Mouse (Mus musculus) hindbrain, embryonic 10.5 days (tissue): ENCODE data around the gene Sv2a. TPM values are rescaled to one million over a fixed set of nuclear protein-coding genes. Genes with fewer than 3 reads are reported as not detected.

Experiments
- DNase-seq: peaks from one replicate; pipeline ENCODE4 v3.0.0-alpha.2; 2017; ENCODE audit warnings: low spot score
- H3K27ac ChIP-seq: fragments of 300-500 bp; sonication (generic); 2 replicates; pipeline ENCODE4 v1.5.1; 2016; ENCODE audit warnings: mild to moderate bottlenecking, moderate library complexity
- H3K27me3 ChIP-seq: fragments of 300-500 bp; sonication (generic); 2 replicates; pipeline ENCODE4 v1.6.1; 2016; ENCODE audit warnings: mild to moderate bottlenecking; ENCODE audit not compliant: poor library complexity, insufficient read depth, severe bottlenecking
- H3K36me3 ChIP-seq: fragments of 300-500 bp; sonication (generic); 2 replicates; pipeline ENCODE4 v1.6.1; 2016; ENCODE audit warnings: mild to moderate bottlenecking, moderate library complexity
- H3K4me1 ChIP-seq: fragments of 300-500 bp; sonication (generic); replicated peaks from 2 replicates; pipeline ENCODE4 v1.6.1; 2016; ENCODE audit warnings: mild to moderate bottlenecking
- H3K4me3 ChIP-seq: fragments of 300-500 bp; sonication (generic); 2 replicates; pipeline ENCODE4 v1.5.1; 2016; ENCODE audit warnings: mild to moderate bottlenecking, moderate library complexity
- H3K9me3 ChIP-seq: fragments of 300-500 bp; sonication (generic); 2 replicates; pipeline ENCODE4 v1.6.1; 2016; ENCODE audit warnings: mild to moderate bottlenecking, moderate library complexity
- WGBS: fragments of 180-500 bp; shearing (Covaris S2); methylation state at CpG from one replicate; pipeline ENCODE4 v1.1.7; 2016; 5-methylcytosine and 5-hydroxymethylcytosine counted together
- polyA plus RNA-seq: library from polyadenylated mRNA; unstranded; fragments of >200 nt; fragmentation: Nextera tagmentation; extraction: Ambion mirVana; gene quantifications from 2 replicates; pipeline ENCODE4 v1.2.1, GENCODE M21; 2016

Sv2a gene
- polyA plus RNA-seq: 3.7 and 15.3 TPM in 2 replicates

- Histone ChIP-seq H3K27me3 (no peaks in the 10 kb centered on the region), H3K9me3 (no peaks in the 10 kb centered on the region), H3K4me1 (peaks cover 25% of the 10 kb centered on the region), H3K4me3 (peak within 1 kb of the TSS; percentile 64), H3K36me3 (peaks cover 40% of the 10 kb centered on the region), H3K27ac (peak within 1 kb of the TSS; percentile 84)
- 1% methylated on average over 19 of the region's 23 CpGs for WGBS
- no peak for DNase-seq
These were observed at the start of gene Sv2a for GRCm38 (mm10) chr3:96180727-96181477. TSS of gene Sv2a (plus strand) at chr3:96181151.

DNA sequence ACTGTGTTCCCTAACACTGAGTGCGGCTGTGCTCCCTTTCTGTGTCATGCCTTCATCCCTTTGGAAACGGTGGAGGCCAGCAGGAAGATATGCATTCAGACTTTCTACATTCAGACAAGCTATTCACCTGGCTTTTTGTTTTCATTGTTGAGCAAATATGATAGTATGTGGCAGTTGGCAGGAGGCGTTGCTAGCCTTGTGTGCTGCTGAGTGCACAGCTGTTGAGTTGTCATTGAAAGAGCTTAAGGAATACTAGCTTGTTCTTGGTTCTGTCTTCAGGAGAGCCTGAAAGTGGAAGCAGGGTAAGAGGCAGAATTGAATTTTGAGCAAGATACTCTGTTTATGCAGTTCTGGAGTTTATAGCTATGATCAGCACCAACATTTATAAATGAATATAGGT lies 48.5 kb upstream of the Sv2a start:
- Histone ChIP-seq H3K27me3 (no peaks in the 10 kb centered on the region), H3K9me3 (no peaks in the 10 kb centered on the region), H3K27ac (no peak overlapping the region), H3K4me1 (no peaks in the 10 kb centered on the region), H3K36me3 (peaks cover 8% of the 10 kb centered on the region), H3K4me3 (no peak overlapping the region)
- WGBS: 84% methylated on average over 3 of the region's 3 CpGs
- DNase-seq: no peak

DNA sequence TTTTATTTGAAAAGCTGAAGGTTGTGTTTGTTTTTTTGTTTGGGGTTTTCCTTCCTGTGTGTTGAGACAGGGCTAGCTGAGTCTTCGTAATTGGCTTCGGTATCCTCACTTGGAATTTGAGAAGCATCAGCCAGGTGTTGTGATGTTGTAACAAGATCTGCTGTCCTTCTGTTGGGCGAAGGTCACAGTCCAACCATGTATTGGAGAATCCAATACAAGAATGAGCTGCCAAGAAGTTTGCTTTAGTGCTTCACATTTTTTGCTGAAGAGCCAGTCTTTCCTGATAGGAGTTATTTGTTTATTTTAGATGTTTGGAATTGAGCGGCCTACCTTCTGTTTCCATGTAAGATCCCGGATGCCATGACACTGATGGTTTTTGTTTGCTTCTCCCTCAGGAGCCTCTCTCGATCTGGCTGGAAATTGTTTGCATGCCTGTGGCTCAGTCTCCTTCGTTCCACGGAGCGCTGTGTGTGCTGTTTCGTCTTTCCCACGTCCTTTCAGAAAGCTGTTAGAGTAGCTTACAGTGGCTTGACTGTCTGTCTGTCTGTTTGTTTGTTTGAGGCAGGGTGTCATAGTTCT lies 47.5 kb upstream of the Sv2a start:
- DNase-seq: no peak
- no peaks in the 10 kb centered on the region for H3K27me3 ChIP-seq
- no peaks in the 10 kb centered on the region for H3K9me3 ChIP-seq
- no peak overlapping the region for H3K4me3 ChIP-seq
- H3K27ac ChIP-seq: no peak overlapping the region
- peaks cover 17% of the 10 kb centered on the region for H3K36me3 ChIP-seq
- no peaks in the 10 kb centered on the region for H3K4me1 ChIP-seq
- 63% methylated on average over 11 of the region's 11 CpGs for WGBS

DNA sequence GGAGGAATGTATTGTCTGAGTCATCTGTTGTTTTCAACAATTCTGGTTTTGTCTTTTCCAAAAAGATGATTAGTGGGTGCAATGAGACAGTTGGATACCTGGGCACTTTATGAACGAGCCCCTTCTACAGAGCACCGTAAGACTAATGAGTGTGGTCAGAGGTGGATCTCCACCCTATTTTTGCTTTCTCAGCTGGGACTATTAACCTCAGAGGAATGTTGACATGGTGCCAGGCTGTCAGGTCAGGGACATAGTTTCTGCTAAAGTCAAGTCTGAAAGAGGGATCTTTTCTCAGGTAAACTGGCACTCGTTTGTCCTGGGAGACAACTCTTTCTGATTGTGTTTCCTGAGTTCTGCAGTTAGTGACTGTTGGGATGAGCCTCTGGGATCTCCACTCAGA lies 45.9 kb upstream of the Sv2a start:
- no peak for DNase-seq
- Histone ChIP-seq H3K4me1 (0 out of 2 replicates have a peak, but pooled peaks cover 3% of the 10 kb centered on the region), H3K27ac (no peak overlapping the region), H3K27me3 (no peaks in the 10 kb centered on the region), H3K9me3 (no peaks in the 10 kb centered on the region), H3K36me3 (peaks cover 26% of the 10 kb centered on the region), H3K4me3 (no peak overlapping the region)
- 79% methylated on average over 3 of the region's 3 CpGs for WGBS

DNA sequence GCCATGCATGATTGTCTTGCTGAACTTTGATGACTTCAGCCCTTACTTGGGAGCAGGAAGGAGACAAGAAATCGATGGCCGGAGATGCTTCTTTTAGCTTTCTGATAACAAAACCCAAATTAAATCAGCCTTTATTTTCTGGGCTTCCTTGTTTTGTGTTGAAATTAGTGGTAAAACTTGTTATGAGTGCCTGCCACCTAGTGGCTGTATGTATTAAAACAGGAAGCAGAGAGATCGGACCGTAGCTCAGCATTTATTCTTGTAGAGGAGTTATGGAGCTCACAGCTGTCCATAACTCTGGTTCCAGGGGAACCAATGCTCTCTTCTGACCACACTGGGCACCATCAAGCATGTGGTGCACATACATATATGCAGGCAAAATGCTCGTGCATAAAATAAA lies 33.0 kb upstream of the Sv2a start:
- H3K27ac ChIP-seq: no peak overlapping the region
- no peaks in the 10 kb centered on the region for H3K9me3 ChIP-seq
- no peak for DNase-seq
- WGBS: 31% methylated on average over 5 of the region's 5 CpGs
- no peaks in the 10 kb centered on the region for H3K27me3 ChIP-seq
- H3K4me1 ChIP-seq: no peaks in the 10 kb centered on the region
- H3K4me3 ChIP-seq: no peak overlapping the region
- H3K36me3 ChIP-seq: peaks cover 56% of the 10 kb centered on the region

- Histone ChIP-seq H3K36me3 (peaks cover 59% of the 10 kb centered on the region), H3K4me1 (no peaks in the 10 kb centered on the region), H3K27ac (no peak overlapping the region), H3K9me3 (no peaks in the 10 kb centered on the region), H3K27me3 (no peaks in the 10 kb centered on the region), H3K4me3 (no peak overlapping the region)
- no peak for DNase-seq
- WGBS: 91% methylated on average over 7 of the region's 7 CpGs
These were observed 29.1 kb upstream of the Sv2a start for GRCm38 (mm10) chr3:96151836-96152235.

DNA sequence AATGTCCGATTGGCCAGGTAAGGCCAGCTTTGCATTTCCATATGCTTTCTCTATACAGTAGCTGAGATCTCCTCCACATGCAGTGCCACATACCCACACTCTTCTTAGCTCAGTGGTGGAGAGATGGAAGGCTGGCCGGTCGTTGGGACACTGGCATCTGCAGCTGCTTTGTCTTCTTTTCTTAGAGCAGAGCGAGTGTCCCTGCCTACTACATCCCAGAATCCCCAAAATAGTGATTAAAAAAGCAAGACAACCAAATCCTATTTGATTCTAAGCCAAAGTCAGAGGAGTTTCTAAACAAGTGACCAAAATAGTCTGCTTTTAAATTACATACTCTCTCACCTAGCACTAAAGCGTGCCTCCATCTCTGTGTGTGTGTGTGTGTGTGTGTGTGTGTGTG lies 28.3 kb upstream of the Sv2a start:
- H3K27me3 ChIP-seq: no peaks in the 10 kb centered on the region
- DNase-seq: no peak
- no peak overlapping the region for H3K27ac ChIP-seq
- peaks cover 58% of the 10 kb centered on the region for H3K36me3 ChIP-seq
- 91% methylated on average over 5 of the region's 5 CpGs for WGBS
- no peaks in the 10 kb centered on the region for H3K9me3 ChIP-seq
- no peak overlapping the region for H3K4me3 ChIP-seq
- no peaks in the 10 kb centered on the region for H3K4me1 ChIP-seq

DNA sequence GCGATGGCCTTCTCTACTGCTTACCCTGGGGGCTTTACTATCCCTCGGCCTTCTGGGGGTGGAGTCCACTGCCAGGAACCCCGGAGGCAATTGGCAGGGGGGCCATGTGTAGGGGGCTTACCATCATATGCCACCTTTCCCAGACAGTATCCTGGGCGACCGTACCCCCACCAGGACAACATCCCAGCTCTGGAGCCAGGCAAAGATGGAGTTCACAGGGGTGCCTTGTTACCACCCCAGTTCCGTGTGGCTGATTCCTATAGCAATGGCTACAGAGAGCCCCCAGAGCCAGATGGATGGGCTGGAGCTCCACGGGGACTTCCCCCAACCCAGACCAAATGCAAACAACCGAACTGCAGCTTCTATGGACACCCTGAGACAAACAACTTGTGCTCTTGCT lies 25.4 kb upstream of the Sv2a start:
- Histone ChIP-seq H3K9me3 (no peaks in the 10 kb centered on the region), H3K4me1 (peaks cover 8% of the 10 kb centered on the region), H3K36me3 (peaks cover 57% of the 10 kb centered on the region), H3K27ac (no peak overlapping the region), H3K4me3 (no peak overlapping the region), H3K27me3 (no peaks in the 10 kb centered on the region)
- DNase-seq: no peak
- WGBS: 84% methylated on average over 8 of the region's 8 CpGs

DNA sequence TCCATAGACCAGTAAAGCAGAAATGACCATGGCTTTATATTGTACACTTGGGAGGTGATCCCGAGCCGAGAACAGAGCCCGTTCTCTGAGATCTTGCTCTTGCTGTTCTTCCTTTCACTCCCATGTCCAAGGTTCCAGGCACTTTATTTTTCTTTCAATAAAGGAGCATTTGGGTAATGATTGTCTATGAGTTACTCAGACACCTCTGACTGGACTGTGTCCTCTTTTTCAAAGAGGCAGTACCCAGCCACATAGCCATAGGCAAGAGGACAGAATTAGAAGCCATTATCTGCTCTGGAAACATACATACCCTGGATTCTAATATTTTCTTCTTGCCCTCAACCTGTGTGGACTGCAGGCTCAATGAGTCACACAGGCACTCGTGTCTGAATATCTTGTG lies 21.1 kb upstream of the Sv2a start:
- Histone ChIP-seq H3K36me3 (peaks cover 14% of the 10 kb centered on the region), H3K27ac (no peak overlapping the region), H3K4me3 (no peak overlapping the region), H3K9me3 (no peaks in the 10 kb centered on the region), H3K4me1 (peaks cover 29% of the 10 kb centered on the region), H3K27me3 (no peaks in the 10 kb centered on the region)
- DNase-seq: no peak
- 78% methylated on average over 4 of the region's 4 CpGs for WGBS

GRCm38 (mm10) chr3:96160222-96160802 lies 20.6 kb upstream of the Sv2a start:
- no peak overlapping the region for H3K4me3 ChIP-seq
- peaks cover 29% of the 10 kb centered on the region for H3K4me1 ChIP-seq
- no peaks in the 10 kb centered on the region for H3K9me3 ChIP-seq
- 62% methylated on average over 4 of the region's 4 CpGs for WGBS
- H3K27ac ChIP-seq: peak overlapping the region; percentile 81
- no peaks in the 10 kb centered on the region for H3K27me3 ChIP-seq
- DNase-seq: no peak
- H3K36me3 ChIP-seq: peaks cover 9% of the 10 kb centered on the region

GRCm38 (mm10) chr3:96160803-96161516 lies 20.0 kb upstream of the Sv2a start:
- peak overlapping the region; percentile 54 for H3K4me3 ChIP-seq
- 2% methylated on average over 12 of the region's 12 CpGs for WGBS

GRCm38 (mm10) chr3:96161869-96162840 lies 18.8 kb upstream of the Sv2a start, which contains the start of gene Mtmr11:
TSS of gene Mtmr11 (plus strand) at chr3:96162004.
- peak within 1 kb of the TSS; percentile 54 for H3K4me3 ChIP-seq
- DNase-seq: no peak
- 8% methylated on average over 16 of the region's 16 CpGs for WGBS
- peak within 1 kb of the TSS; percentile 81 for H3K27ac ChIP-seq
- peaks cover 29% of the 10 kb centered on the region for H3K4me1 ChIP-seq
- H3K36me3 ChIP-seq: no peaks in the 10 kb centered on the region
- no peaks in the 10 kb centered on the region for H3K27me3 ChIP-seq
- H3K9me3 ChIP-seq: no peaks in the 10 kb centered on the region

More at GRCm38 (mm10) chr3:96160803-96161516, 20.0 kb upstream of the Sv2a start:
- no peaks in the 10 kb centered on the region for H3K9me3 ChIP-seq
- peaks cover 29% of the 10 kb centered on the region for H3K4me1 ChIP-seq
- peak; percentile 43 for DNase-seq
- H3K27ac ChIP-seq: peak overlapping the region; percentile 81
- no peaks in the 10 kb centered on the region for H3K27me3 ChIP-seq
- peaks cover 2% of the 10 kb centered on the region for H3K36me3 ChIP-seq
